Mouse (Mus musculus): ENCODE measurements around the gene Pdzk1. TPM values are rescaled to one million over a fixed set of nuclear protein-coding genes. Genes with fewer than 3 reads are reported as not detected.

The Pdzk1 gene
- not detected in 2 replicates for polyA plus RNA-seq (2014; fragmentation: Nextera tagmentation; extraction: Ambion mirVana)

GRCm38 (mm10) chr3:96828984-96829383 is at the start of gene Pdzk1, which contains the start of gene Cd160:
Pdzk1 (plus strand) TSS chr3:96829284.
Cd160 (minus strand) TSS chr3:96829351.
- WGBS: 61% methylated on average over 1 of the region's 1 CpGs
- H3K9me3 ChIP-seq (ENCODE audit: control insufficient read depth, low read length): no peaks in the 10 kb centered on the region

GRCm38 (mm10) chr3:96782236-96782635 is 46.8 kb upstream of the Pdzk1 start:
- Histone ChIP-seq H3K36me3 (ENCODE audit: control insufficient read depth, insufficient read depth, low read length) (peaks cover 30% of the 10 kb centered on the region), H3K4me2 (ENCODE audit: low read length) (no peak overlapping the region), H3K4me1 (ENCODE audit: control insufficient read depth in 2 of 2, insufficient read depth in 2 of 2, low read length in 2 of 2) (no peaks in the 10 kb centered on the region), H3K27ac (replicated peaks in 1 of 2; ENCODE audit: control insufficient read depth in 1 of 2, insufficient read depth in 1 of 2, low read depth in 2 of 2, low read length in 2 of 2) (no peak overlapping the region), H3K9me3 (ENCODE audit: control insufficient read depth, low read length) (no peaks in the 10 kb centered on the region), H3K27me3 (ENCODE audit: control insufficient read depth, insufficient read depth, low read length) (no peaks in the 10 kb centered on the region), H3K4me3 (ENCODE audit: control insufficient read depth in 1 of 2, insufficient read depth in 1 of 2, low read depth in 1 of 2, low read length in 2 of 2) (no peak overlapping the region), H3K9ac (ENCODE audit: low read length) (no peak overlapping the region)
- ATAC-seq (ENCODE audit: insufficient number of reproducible peaks, insufficient read depth, low FRiP score, low read depth): no peak
- 71% methylated on average over 8 of the region's 8 CpGs for WGBS

More at GRCm38 (mm10) chr3:96828984-96829383, at the start of gene Pdzk1, which contains the start of gene Cd160:
- Histone ChIP-seq H3K27ac (replicated peaks in 1 of 2; ENCODE audit: control insufficient read depth in 1 of 2, insufficient read depth in 1 of 2, low read depth in 2 of 2, low read length in 2 of 2) (no peak within 1 kb of the TSS), H3K4me1 (ENCODE audit: control insufficient read depth in 2 of 2, insufficient read depth in 2 of 2, low read length in 2 of 2) (peaks cover 0 to 3% of the 10 kb centered on the region in 2 experiments; a peak in 1 of 4 replicates), H3K9ac (ENCODE audit: low read length) (no peak within 1 kb of the TSS), H3K27me3 (ENCODE audit: control insufficient read depth, insufficient read depth, low read length) (no peaks in the 10 kb centered on the region), H3K4me3 (ENCODE audit: control insufficient read depth in 1 of 2, insufficient read depth in 1 of 2, low read depth in 1 of 2, low read length in 2 of 2) (no peak within 1 kb of the TSS), H3K4me2 (ENCODE audit: low read length) (peak within 1 kb of the TSS; percentile 12; the same call in 1 of the 2 replicates), H3K36me3 (ENCODE audit: control insufficient read depth, insufficient read depth, low read length) (no peaks in the 10 kb centered on the region)
- no peak for ATAC-seq (ENCODE audit: insufficient number of reproducible peaks, insufficient read depth, low FRiP score, low read depth)

- no peak overlapping the region for H3K9ac ChIP-seq (ENCODE audit: low read length)
Measured at GRCm38 (mm10) chr3:96787784-96788183, 41.3 kb upstream of the Pdzk1 start.

GRCm38 (mm10) chr3:96788506-96788905 is 40.6 kb upstream of the Pdzk1 start:
- peaks cover 73% of the 10 kb centered on the region for H3K36me3 ChIP-seq (ENCODE audit: control insufficient read depth, insufficient read depth, low read length)
- H3K9ac ChIP-seq (ENCODE audit: low read length): no peak overlapping the region
- no peaks in the 10 kb centered on the region for H3K27me3 ChIP-seq (ENCODE audit: control insufficient read depth, insufficient read depth, low read length)
- no peak overlapping the region for H3K27ac ChIP-seq (replicated peaks in 1 of 2; ENCODE audit: control insufficient read depth in 1 of 2, insufficient read depth in 1 of 2, low read depth in 2 of 2, low read length in 2 of 2)
- WGBS: 81% methylated on average over 8 of the region's 8 CpGs
- H3K9me3 ChIP-seq (ENCODE audit: control insufficient read depth, low read length): no peaks in the 10 kb centered on the region
- H3K4me3 ChIP-seq (ENCODE audit: control insufficient read depth in 1 of 2, insufficient read depth in 1 of 2, low read depth in 1 of 2, low read length in 2 of 2): no peak overlapping the region
- no peak overlapping the region for H3K4me2 ChIP-seq (ENCODE audit: low read length)
- ATAC-seq (ENCODE audit: insufficient number of reproducible peaks, insufficient read depth, low FRiP score, low read depth): no peak
- H3K4me1 ChIP-seq (ENCODE audit: control insufficient read depth in 2 of 2, insufficient read depth in 2 of 2, low read length in 2 of 2): no peaks in the 10 kb centered on the region

More at GRCm38 (mm10) chr3:96787784-96788183, 41.3 kb upstream of the Pdzk1 start:
- peaks cover 75% of the 10 kb centered on the region for H3K36me3 ChIP-seq (ENCODE audit: control insufficient read depth, insufficient read depth, low read length)
- WGBS: 90% methylated on average over 1 of the region's 1 CpGs
- H3K27ac ChIP-seq (replicated peaks in 1 of 2; ENCODE audit: control insufficient read depth in 1 of 2, insufficient read depth in 1 of 2, low read depth in 2 of 2, low read length in 2 of 2): no peak overlapping the region
- H3K4me3 ChIP-seq (ENCODE audit: control insufficient read depth in 1 of 2, insufficient read depth in 1 of 2, low read depth in 1 of 2, low read length in 2 of 2): no peak overlapping the region
- H3K4me2 ChIP-seq (ENCODE audit: low read length): no peak overlapping the region
- no peaks in the 10 kb centered on the region for H3K27me3 ChIP-seq (ENCODE audit: control insufficient read depth, insufficient read depth, low read length)
- no peaks in the 10 kb centered on the region for H3K9me3 ChIP-seq (ENCODE audit: control insufficient read depth, low read length)
- H3K4me1 ChIP-seq (ENCODE audit: control insufficient read depth in 2 of 2, insufficient read depth in 2 of 2, low read length in 2 of 2): no peaks in the 10 kb centered on the region
- ATAC-seq (ENCODE audit: insufficient number of reproducible peaks, insufficient read depth, low FRiP score, low read depth): no peak

- WGBS: 77% methylated on average over 11 of the region's 11 CpGs
- no peak overlapping the region for H3K27ac ChIP-seq (replicated peaks in 1 of 2; ENCODE audit: control insufficient read depth in 1 of 2, insufficient read depth in 1 of 2, low read depth in 2 of 2, low read length in 2 of 2)
Measured at GRCm38 (mm10) chr3:96800254-96800653, 28.8 kb upstream of the Pdzk1 start.

GRCm38 (mm10) chr3:96802214-96802613 is 26.9 kb upstream of the Pdzk1 start:
- H3K27ac ChIP-seq (replicated peaks in 1 of 2; ENCODE audit: control insufficient read depth in 1 of 2, insufficient read depth in 1 of 2, low read depth in 2 of 2, low read length in 2 of 2): no peak overlapping the region
- no peak for ATAC-seq (ENCODE audit: insufficient number of reproducible peaks, insufficient read depth, low FRiP score, low read depth)

More at GRCm38 (mm10) chr3:96800254-96800653, 28.8 kb upstream of the Pdzk1 start:
- no peak overlapping the region for H3K9ac ChIP-seq (ENCODE audit: low read length)
- no peak for ATAC-seq (ENCODE audit: insufficient number of reproducible peaks, insufficient read depth, low FRiP score, low read depth)
- no peak overlapping the region for H3K4me2 ChIP-seq (ENCODE audit: low read length)
- no peaks in the 10 kb centered on the region for H3K27me3 ChIP-seq (ENCODE audit: control insufficient read depth, insufficient read depth, low read length)
- H3K4me3 ChIP-seq (ENCODE audit: control insufficient read depth in 1 of 2, insufficient read depth in 1 of 2, low read depth in 1 of 2, low read length in 2 of 2): no peak overlapping the region
- peaks cover 6% of the 10 kb centered on the region for H3K9me3 ChIP-seq (ENCODE audit: control insufficient read depth, low read length)
- H3K36me3 ChIP-seq (ENCODE audit: control insufficient read depth, insufficient read depth, low read length): no peaks in the 10 kb centered on the region
- peaks cover 3 to 5% of the 10 kb centered on the region in 2 experiments; a peak in 2 of 4 replicates for H3K4me1 ChIP-seq (ENCODE audit: control insufficient read depth in 2 of 2, insufficient read depth in 2 of 2, low read length in 2 of 2)

GRCm38 (mm10) chr3:96808136-96808535 is 20.9 kb upstream of the Pdzk1 start:
- Histone ChIP-seq H3K27ac (replicated peaks in 1 of 2; ENCODE audit: control insufficient read depth in 1 of 2, insufficient read depth in 1 of 2, low read depth in 2 of 2, low read length in 2 of 2) (no peak overlapping the region), H3K9me3 (ENCODE audit: control insufficient read depth, low read length) (peaks cover 6% of the 10 kb centered on the region), H3K4me1 (ENCODE audit: control insufficient read depth in 2 of 2, insufficient read depth in 2 of 2, low read length in 2 of 2) (peaks cover 4 to 9% of the 10 kb centered on the region in 2 experiments), H3K27me3 (ENCODE audit: control insufficient read depth, insufficient read depth, low read length) (no peaks in the 10 kb centered on the region), H3K4me3 (ENCODE audit: control insufficient read depth in 1 of 2, insufficient read depth in 1 of 2, low read depth in 1 of 2, low read length in 2 of 2) (no peak overlapping the region), H3K9ac (ENCODE audit: low read length) (no peak overlapping the region), H3K4me2 (ENCODE audit: low read length) (no peak overlapping the region), H3K36me3 (ENCODE audit: control insufficient read depth, insufficient read depth, low read length) (no peaks in the 10 kb centered on the region)
- ATAC-seq (ENCODE audit: insufficient number of reproducible peaks, insufficient read depth, low FRiP score, low read depth): no peak
- 85% methylated on average over 3 of the region's 3 CpGs for WGBS

More at GRCm38 (mm10) chr3:96802214-96802613, 26.9 kb upstream of the Pdzk1 start:
- 20% methylated on average over 1 of the region's 1 CpGs for WGBS
- H3K36me3 ChIP-seq (ENCODE audit: control insufficient read depth, insufficient read depth, low read length): no peaks in the 10 kb centered on the region
- no peaks in the 10 kb centered on the region for H3K27me3 ChIP-seq (ENCODE audit: control insufficient read depth, insufficient read depth, low read length)
- H3K4me3 ChIP-seq (ENCODE audit: control insufficient read depth in 1 of 2, insufficient read depth in 1 of 2, low read depth in 1 of 2, low read length in 2 of 2): no peak overlapping the region
- H3K4me2 ChIP-seq (ENCODE audit: low read length): no peak overlapping the region
- no peak overlapping the region for H3K9ac ChIP-seq (ENCODE audit: low read length)
- peaks cover 6% of the 10 kb centered on the region for H3K9me3 ChIP-seq (ENCODE audit: control insufficient read depth, low read length)
- peaks cover 3 to 5% of the 10 kb centered on the region in 2 experiments; a peak in 2 of 4 replicates for H3K4me1 ChIP-seq (ENCODE audit: control insufficient read depth in 2 of 2, insufficient read depth in 2 of 2, low read length in 2 of 2)

- Histone ChIP-seq H3K4me1 (ENCODE audit: control insufficient read depth in 2 of 2, insufficient read depth in 2 of 2, low read length in 2 of 2) (peaks cover 8 to 14% of the 10 kb centered on the region in 2 experiments), H3K9me3 (ENCODE audit: control insufficient read depth, low read length) (peaks cover 6% of the 10 kb centered on the region), H3K9ac (ENCODE audit: low read length) (no peak overlapping the region), H3K4me3 (ENCODE audit: control insufficient read depth in 1 of 2, insufficient read depth in 1 of 2, low read depth in 1 of 2, low read length in 2 of 2) (no peak overlapping the region), H3K36me3 (ENCODE audit: control insufficient read depth, insufficient read depth, low read length) (no peaks in the 10 kb centered on the region), H3K27me3 (ENCODE audit: control insufficient read depth, insufficient read depth, low read length) (no peaks in the 10 kb centered on the region), H3K4me2 (ENCODE audit: low read length) (no peak overlapping the region), H3K27ac (replicated peaks in 1 of 2; ENCODE audit: control insufficient read depth in 1 of 2, insufficient read depth in 1 of 2, low read depth in 2 of 2, low read length in 2 of 2) (no peak overlapping the region)
- WGBS: 46% methylated on average over 3 of the region's 3 CpGs
- ATAC-seq (ENCODE audit: insufficient number of reproducible peaks, insufficient read depth, low FRiP score, low read depth): no peak; the same call in 1 of the 2 replicates
Measured at GRCm38 (mm10) chr3:96808651-96809050, 20.4 kb upstream of the Pdzk1 start.

Data from heart, embryonic 14.5 days (tissue).